Mouse (Mus musculus) neural tube, embryonic 12.5 days (tissue): Measurements from ENCODE around the gene Cul1. TPM values are rescaled to one million over a fixed set of nuclear protein-coding genes. Genes with fewer than 3 reads are reported as not detected.
A peak's percentile ranks its signal among the peaks of the same experiment; 100 is the strongest.

Experiments
- ATAC-seq: fragments of 200-750 bp; cut with Nextera tagmentation; 2 replicates; pipeline ENCODE4 v1.8.0; 2017; ENCODE audit warnings: low read depth, mild to moderate bottlenecking, moderate TSS enrichment, moderate library complexity; ENCODE audit not compliant: low FRiP score
- H3K27ac ChIP-seq: fragments of 300-500 bp; sonication (generic); 2 replicates; pipeline ENCODE4 v1.5.1; 2016
- H3K27me3 ChIP-seq: fragments of 300-500 bp; sonication (generic); replicated peaks from 2 replicates; pipeline ENCODE4 v1.6.1; 2016; ENCODE audit warnings: mild to moderate bottlenecking
- H3K36me3 ChIP-seq: fragments of 300-500 bp; sonication (generic); 2 replicates; pipeline ENCODE4 v1.6.1; 2016; ENCODE audit warnings: mild to moderate bottlenecking
- H3K4me1 ChIP-seq: fragments of 300-500 bp; sonication (generic); 2 replicates; pipeline ENCODE4 v1.6.1; 2016
- H3K4me2 ChIP-seq: fragments of 300-500 bp; sonication (generic); replicated peaks from 2 replicates; pipeline ENCODE4 v1.6.1; 2016; ENCODE audit warnings: mild to moderate bottlenecking
- H3K4me3 ChIP-seq: fragments of 300-500 bp; sonication (generic); 2 replicates; pipeline ENCODE4 v1.5.1; 2016
- H3K9ac ChIP-seq: fragments of 300-500 bp; sonication (generic); 2 replicates; pipeline ENCODE4 v1.6.1; 2016; ENCODE audit warnings: mild to moderate bottlenecking
- H3K9me3 ChIP-seq: fragments of 300-500 bp; sonication (generic); 2 replicates; pipeline ENCODE4 v1.6.1; 2016; ENCODE audit warnings: mild to moderate bottlenecking
- WGBS: fragments of 180-500 bp; shearing (Covaris S2); methylation state at CpG from one replicate; pipeline ENCODE4 v1.1.7; 2016; 5-methylcytosine and 5-hydroxymethylcytosine counted together
- polyA plus RNA-seq: library from polyadenylated mRNA; unstranded; fragments of >200 nt; fragmentation: Nextera tagmentation; extraction: Ambion mirVana; gene quantifications from 2 replicates; pipeline ENCODE4 v1.2.1, GENCODE M21; 2016

Cul1 gene
- polyA plus RNA-seq, 1 experiment from 2014 or later = 166 TPM

GRCm38 (mm10) chr6:47453522-47454130 is 428 bp downstream of the Cul1 start:
- H3K27ac ChIP-seq = peak overlapping the region; percentile 97
- H3K4me2 ChIP-seq = peak overlapping the region; percentile 77
- H3K4me3 ChIP-seq = peak overlapping the region; percentile 96
- H3K9me3 ChIP-seq = no peaks in the 10 kb centered on the region
- H3K9ac ChIP-seq = peak overlapping the region; percentile 99
- no peaks in the 10 kb centered on the region for H3K27me3 ChIP-seq
- WGBS = under 1% methylated on average over 42 of the region's 42 CpGs
- H3K36me3 ChIP-seq = no peaks in the 10 kb centered on the region
- peak; percentile 61 for ATAC-seq
- peaks cover 13% of the 10 kb centered on the region for H3K4me1 ChIP-seq

GRCm38 (mm10) chr6:47454131-47454574 is 955 bp downstream of the Cul1 start:
- H3K9ac ChIP-seq = peak overlapping the region; percentile 99
- no peaks in the 10 kb centered on the region for H3K9me3 ChIP-seq
- peaks cover 13% of the 10 kb centered on the region for H3K4me1 ChIP-seq
- under 1% methylated on average over 41 of the region's 72 CpGs for WGBS
- H3K4me3 ChIP-seq = peak overlapping the region; percentile 96
- H3K27me3 ChIP-seq = no peaks in the 10 kb centered on the region
- H3K4me2 ChIP-seq = peak overlapping the region; percentile 77
- H3K36me3 ChIP-seq = no peaks in the 10 kb centered on the region
- ATAC-seq = peak; percentile 90
- H3K27ac ChIP-seq = peak overlapping the region; percentile 97

- Histone ChIP-seq H3K4me1 (peaks cover 13% of the 10 kb centered on the region), H3K27me3 (no peaks in the 10 kb centered on the region), H3K9me3 (no peaks in the 10 kb centered on the region), H3K9ac (peak overlapping the region; percentile 99), H3K4me3 (peak overlapping the region; percentile 96), H3K27ac (peak overlapping the region; percentile 97), H3K4me2 (peak overlapping the region; percentile 77), H3K36me3 (no peaks in the 10 kb centered on the region)
- ATAC-seq = peak; percentile 84
- under 1% methylated on average over 77 of the region's 79 CpGs for WGBS
Measured at GRCm38 (mm10) chr6:47454575-47455571, 1.7 kb downstream of the Cul1 start.

- Histone ChIP-seq H3K27me3 (no peaks in the 10 kb centered on the region), H3K4me3 (0 out of 2 replicates have a peak overlapping the region, but pooled peaks have one; percentile 96), H3K9ac (peak overlapping the region; percentile 99; the same call in 1 of the 2 replicates), H3K36me3 (no peaks in the 10 kb centered on the region), H3K27ac (no peak overlapping the region), H3K4me2 (peak overlapping the region; percentile 77), H3K4me1 (peaks cover 13% of the 10 kb centered on the region), H3K9me3 (no peaks in the 10 kb centered on the region)
- ATAC-seq = no peak
- WGBS = 98% methylated on average over 1 of the region's 1 CpGs
Measured at GRCm38 (mm10) chr6:47455843-47456242, 2.6 kb downstream of the Cul1 start.

- no peaks in the 10 kb centered on the region for H3K9me3 ChIP-seq
- H3K27me3 ChIP-seq = no peaks in the 10 kb centered on the region
- H3K9ac ChIP-seq = no peak overlapping the region
- 90% methylated on average over 2 of the region's 2 CpGs for WGBS
- no peaks in the 10 kb centered on the region for H3K36me3 ChIP-seq
- ATAC-seq = no peak
- H3K27ac ChIP-seq = no peak overlapping the region
- peaks cover 13% of the 10 kb centered on the region for H3K4me1 ChIP-seq
- H3K4me3 ChIP-seq = no peak overlapping the region
- no peak overlapping the region for H3K4me2 ChIP-seq
Measured at GRCm38 (mm10) chr6:47456853-47457252, 3.7 kb downstream of the Cul1 start.

GRCm38 (mm10) chr6:47465400-47465799 is 12.2 kb downstream of the Cul1 start:
- H3K9me3 ChIP-seq = no peaks in the 10 kb centered on the region
- no peaks in the 10 kb centered on the region for H3K27me3 ChIP-seq
- H3K4me3 ChIP-seq = no peak overlapping the region
- no peak overlapping the region for H3K9ac ChIP-seq
- H3K4me2 ChIP-seq = no peak overlapping the region
- 87% methylated on average over 2 of the region's 2 CpGs for WGBS
- H3K27ac ChIP-seq = no peak overlapping the region
- H3K4me1 ChIP-seq = no peaks in the 10 kb centered on the region
- H3K36me3 ChIP-seq = no peaks in the 10 kb centered on the region
- ATAC-seq = no peak

- H3K9ac ChIP-seq = no peak overlapping the region
- no peak for ATAC-seq
- no peaks in the 10 kb centered on the region for H3K9me3 ChIP-seq
- H3K4me1 ChIP-seq = no peaks in the 10 kb centered on the region
- H3K27ac ChIP-seq = no peak overlapping the region
- no peaks in the 10 kb centered on the region for H3K27me3 ChIP-seq
- H3K4me2 ChIP-seq = no peak overlapping the region
- WGBS = 99% methylated on average over 2 of the region's 2 CpGs
- no peaks in the 10 kb centered on the region for H3K36me3 ChIP-seq
- H3K4me3 ChIP-seq = no peak overlapping the region
Measured at GRCm38 (mm10) chr6:47466488-47466887, 13.3 kb downstream of the Cul1 start.

- H3K4me1 ChIP-seq = no peaks in the 10 kb centered on the region
- H3K4me3 ChIP-seq = no peak overlapping the region
- H3K27ac ChIP-seq = no peak overlapping the region
- no peak overlapping the region for H3K9ac ChIP-seq
- no peak for ATAC-seq
- H3K4me2 ChIP-seq = no peak overlapping the region
- H3K36me3 ChIP-seq = no peaks in the 10 kb centered on the region
- H3K27me3 ChIP-seq = no peaks in the 10 kb centered on the region
- no peaks in the 10 kb centered on the region for H3K9me3 ChIP-seq
Measured at GRCm38 (mm10) chr6:47467058-47467457, 13.9 kb downstream of the Cul1 start.

- Histone ChIP-seq H3K4me3 (no peak overlapping the region), H3K4me2 (no peak overlapping the region), H3K27ac (no peak overlapping the region), H3K27me3 (no peaks in the 10 kb centered on the region), H3K4me1 (no peaks in the 10 kb centered on the region), H3K9ac (no peak overlapping the region), H3K9me3 (no peaks in the 10 kb centered on the region), H3K36me3 (no peaks in the 10 kb centered on the region)
- ATAC-seq = no peak
Measured at GRCm38 (mm10) chr6:47469760-47470159, 16.6 kb downstream of the Cul1 start.

GRCm38 (mm10) chr6:47472444-47472843 is 19.2 kb downstream of the Cul1 start:
- Histone ChIP-seq H3K4me2 (no peak overlapping the region), H3K9me3 (no peaks in the 10 kb centered on the region; the same call in 1 of the 2 replicates), H3K36me3 (no peaks in the 10 kb centered on the region), H3K9ac (no peak overlapping the region), H3K4me3 (no peak overlapping the region), H3K4me1 (no peaks in the 10 kb centered on the region), H3K27me3 (no peaks in the 10 kb centered on the region), H3K27ac (no peak overlapping the region)
- no peak for ATAC-seq

GRCm38 (mm10) chr6:47482027-47482426 is 28.8 kb downstream of the Cul1 start:
- Histone ChIP-seq H3K36me3 (peaks cover 2% of the 10 kb centered on the region; the same call in 1 of the 2 replicates), H3K4me3 (no peak overlapping the region), H3K9ac (no peak overlapping the region), H3K27ac (no peak overlapping the region), H3K4me2 (no peak overlapping the region), H3K27me3 (no peaks in the 10 kb centered on the region), H3K4me1 (no peaks in the 10 kb centered on the region), H3K9me3 (no peaks in the 10 kb centered on the region)
- 100% methylated on average over 1 of the region's 1 CpGs for whole genome bisulfite sequencing
- no peak for ATAC-seq

- Histone ChIP-seq H3K27me3 (no peaks in the 10 kb centered on the region), H3K4me1 (no peaks in the 10 kb centered on the region), H3K27ac (no peak overlapping the region), H3K9ac (no peak overlapping the region), H3K9me3 (no peaks in the 10 kb centered on the region), H3K4me2 (no peak overlapping the region), H3K36me3 (no peaks in the 10 kb centered on the region), H3K4me3 (no peak overlapping the region)
- ATAC-seq = no peak
- WGBS = 92% methylated on average over 4 of the region's 4 CpGs
Measured at GRCm38 (mm10) chr6:47494562-47494961, 41.4 kb downstream of the Cul1 start.
